Mouse (Mus musculus) stomach, postnatal 0 days (tissue): ENCODE measurements at regions not wholly inside any gene's neighbourhood (a gene's known extent, or its start where the extent isn't known, plus 50 kb on each side); places are given as distances from the start of the nearest gene placed in this dataset.

ENCODE experiments used
- CTCF ChIP-seq: IDR thresholded peaks from 2 replicates; pipeline ENCODE4 v1.5.1; 2016; ENCODE audit warnings: antibody characterized with exemption, low read depth, mild to moderate bottlenecking, moderate library complexity
- EP300 ChIP-seq: optimal IDR thresholded peaks from 2 replicates; pipeline ENCODE3; 2016; ENCODE audit warnings: antibody characterized with exemption

DNA sequence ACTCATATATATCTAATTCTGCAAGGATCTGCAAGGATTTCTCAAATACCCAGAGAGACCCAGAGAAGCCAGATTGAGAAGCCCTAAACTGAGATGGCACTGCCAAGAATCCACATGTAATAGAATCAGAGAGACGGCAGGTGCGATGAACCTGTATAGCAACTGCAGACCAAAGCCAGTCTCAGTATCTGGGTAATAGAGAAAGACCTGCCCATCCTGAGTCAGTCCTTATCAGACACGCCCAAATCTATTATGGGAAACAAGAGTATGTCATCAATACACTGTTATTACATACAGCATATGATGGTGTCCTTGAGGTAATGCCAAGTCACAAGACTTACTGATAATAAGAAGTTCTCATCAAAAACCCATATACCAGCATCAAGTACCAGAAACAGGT, 52.8 kb upstream of the Klf3 start:
- TF ChIP-seq CTCF (no peak), EP300 (no peak)
